Mouse (Mus musculus) 3T3-L1 (cell line): ENCODE data around the gene Gpr143.
"Not testable (repeated sequence)": the region's sequence is repeated elsewhere in the genome, so short reads cannot be mapped to it uniquely, and the experiment has no call there.

Experiments
- DNase-seq: peaks from one replicate; pipeline ENCODE4 v3.0.0-alpha.2; 2015; ENCODE audit warnings: low read depth, low spot score

Gene Gpr143

GRCm38 (mm10) chrX:152781720-152782403, at the start of gene Gpr143:
Gene Gpr143 (plus strand): TSS chrX:152781921.
- DNase-seq: no peak

GRCm38 (mm10) chrX:152735283-152735682, 46.4 kb upstream of the Gpr143 start:
- no peak for DNase-seq

GRCm38 (mm10) chrX:152738191-152738590, 43.5 kb upstream of the Gpr143 start:
- DNase-seq: no peak

GRCm38 (mm10) chrX:152738759-152739368, 42.9 kb upstream of the Gpr143 start:
- no peak for DNase-seq

DNA sequence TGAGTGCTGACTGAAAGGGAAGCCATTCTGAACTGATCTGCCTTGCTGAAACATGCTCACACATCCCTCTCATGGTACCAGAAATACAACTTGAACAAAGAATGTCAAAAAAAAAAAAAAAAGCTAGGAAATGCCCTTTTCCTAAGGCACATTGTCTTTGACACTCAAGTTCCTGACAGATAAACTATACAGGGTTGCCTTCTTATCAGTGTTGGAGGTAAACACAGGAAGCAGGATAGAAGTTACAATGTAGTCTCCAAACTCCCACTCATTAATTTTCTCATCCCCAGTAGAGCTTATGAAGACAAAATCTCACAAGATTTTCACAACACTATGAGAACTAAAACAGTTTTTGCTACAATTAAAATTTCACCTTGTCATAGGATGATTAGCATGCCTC, 38.1 kb upstream of the Gpr143 start:
- no peak for DNase-seq

- no peak for DNase-seq
Observed at GRCm38 (mm10) chrX:152745925-152746324, 35.8 kb upstream of the Gpr143 start.

GRCm38 (mm10) chrX:152755819-152756218, 25.9 kb upstream of the Gpr143 start:
- DNase-seq: no peak

GRCm38 (mm10) chrX:152756293-152756692, 25.4 kb upstream of the Gpr143 start:
- no peak for DNase-seq

- DNase-seq: no peak
Observed at GRCm38 (mm10) chrX:152762437-152762836, 19.3 kb upstream of the Gpr143 start.

GRCm38 (mm10) chrX:152762855-152763254, 18.9 kb upstream of the Gpr143 start:
- DNase-seq: no peak

DNA sequence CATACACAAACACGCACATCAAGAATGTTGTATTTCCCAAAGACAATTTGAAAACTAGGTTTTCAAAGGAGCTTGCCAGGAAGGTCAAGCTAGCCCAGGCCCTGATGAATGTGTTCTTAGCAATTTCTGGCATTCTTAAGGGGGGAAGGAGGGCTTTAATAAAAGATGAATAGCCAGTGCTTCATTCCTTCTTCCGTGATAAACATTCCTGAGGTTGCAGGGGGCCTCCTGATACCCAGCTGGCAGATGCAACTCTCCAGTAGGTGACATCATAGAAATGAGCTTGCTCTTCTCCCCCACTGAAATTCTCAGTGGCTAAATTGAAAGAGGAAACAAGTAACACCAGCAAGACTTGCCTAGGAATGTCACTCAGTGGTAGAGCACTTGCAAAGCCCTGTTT, 17.6 kb upstream of the Gpr143 start:
- no peak for DNase-seq

DNA sequence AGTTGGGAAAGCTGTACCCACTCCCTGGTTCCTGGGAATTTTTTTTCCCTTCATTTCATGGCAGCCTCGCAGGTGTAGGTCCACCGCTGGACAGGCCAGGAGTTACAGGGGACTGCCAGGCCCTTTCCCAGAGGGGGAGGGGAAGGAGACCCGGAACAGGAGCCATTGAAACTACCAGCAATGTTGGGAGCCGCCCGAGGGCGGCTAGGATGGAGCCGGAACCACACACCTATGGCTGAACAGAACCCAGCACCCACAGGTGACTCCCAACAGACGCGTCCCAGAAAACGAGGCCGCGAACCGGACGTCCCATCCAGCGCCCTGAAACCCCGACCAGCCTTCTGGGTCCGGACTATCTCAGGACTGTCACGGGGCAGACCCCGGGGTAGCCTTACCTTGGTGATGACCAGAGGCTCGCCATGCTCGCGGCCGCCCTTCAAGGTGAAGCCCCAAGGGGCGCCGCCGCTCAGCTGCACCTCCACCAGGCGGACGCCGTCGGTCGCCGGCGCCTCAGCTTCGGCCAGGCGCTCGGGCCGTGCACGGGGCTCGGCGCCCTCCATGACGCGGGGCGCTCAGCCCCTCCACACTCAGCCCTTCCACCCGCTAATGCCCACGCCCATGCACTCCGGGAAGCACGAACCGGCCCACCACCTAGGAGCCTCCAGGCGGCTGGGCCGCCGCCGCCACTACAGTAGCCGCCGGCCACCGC, 12.7 kb upstream of the Gpr143 start, which contains the start of gene Shroom2:
Gene Shroom2, minus strand, starts transcription at position 575 of the 709 bp plus-strand sequence.
- no peak for DNase-seq

GRCm38 (mm10) chrX:152769600-152770157, 12.0 kb upstream of the Gpr143 start:
- DNase-seq: no peak

- no peak for DNase-seq
Observed at GRCm38 (mm10) chrX:152788129-152788528, 6.4 kb downstream of the Gpr143 start.

DNA sequence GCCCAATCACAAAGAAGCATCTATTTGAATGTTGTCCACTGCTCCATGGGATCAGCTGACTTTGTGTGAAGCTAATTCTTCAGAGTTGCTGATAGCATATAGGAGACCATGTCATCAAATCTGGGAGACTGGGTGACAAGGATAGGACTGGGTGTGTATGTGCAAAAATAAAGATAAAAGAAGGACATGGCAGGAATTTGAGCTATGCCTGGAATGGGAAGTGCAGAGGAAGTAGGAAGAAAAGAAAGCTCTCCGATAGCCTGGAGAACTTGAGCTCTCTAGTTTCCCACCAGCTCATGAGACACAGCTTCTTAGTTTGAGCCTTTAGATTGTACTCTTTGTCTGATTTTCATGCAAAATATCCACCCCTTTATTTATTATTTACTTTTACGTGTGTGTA, 6.9 kb downstream of the Gpr143 start:
- DNase-seq: no peak

GRCm38 (mm10) chrX:152805317-152805716, 23.6 kb downstream of the Gpr143 start:
- DNase-seq: no peak

- no peak for DNase-seq
Observed at GRCm38 (mm10) chrX:152813339-152813738, 31.6 kb downstream of the Gpr143 start.

DNA sequence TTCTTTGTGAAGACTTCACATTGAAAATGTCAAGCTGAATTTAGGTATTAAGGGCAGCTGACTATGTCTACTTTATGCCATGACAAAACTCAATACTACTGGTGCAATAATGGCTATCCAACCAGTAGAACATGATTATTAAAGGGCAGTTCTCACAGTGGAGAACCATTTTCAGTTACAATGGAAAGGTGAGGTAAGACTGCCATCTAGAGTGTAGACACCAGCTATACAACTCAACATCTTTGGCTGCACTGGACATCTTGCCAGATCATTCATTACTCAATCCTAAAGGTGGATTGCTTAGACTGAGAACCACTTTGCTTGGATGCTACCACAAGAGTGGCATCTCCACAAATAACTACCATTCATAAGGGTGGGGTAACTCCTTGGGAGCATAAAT, 37.3 kb downstream of the Gpr143 start:
- peak; percentile 9 for DNase-seq

DNA sequence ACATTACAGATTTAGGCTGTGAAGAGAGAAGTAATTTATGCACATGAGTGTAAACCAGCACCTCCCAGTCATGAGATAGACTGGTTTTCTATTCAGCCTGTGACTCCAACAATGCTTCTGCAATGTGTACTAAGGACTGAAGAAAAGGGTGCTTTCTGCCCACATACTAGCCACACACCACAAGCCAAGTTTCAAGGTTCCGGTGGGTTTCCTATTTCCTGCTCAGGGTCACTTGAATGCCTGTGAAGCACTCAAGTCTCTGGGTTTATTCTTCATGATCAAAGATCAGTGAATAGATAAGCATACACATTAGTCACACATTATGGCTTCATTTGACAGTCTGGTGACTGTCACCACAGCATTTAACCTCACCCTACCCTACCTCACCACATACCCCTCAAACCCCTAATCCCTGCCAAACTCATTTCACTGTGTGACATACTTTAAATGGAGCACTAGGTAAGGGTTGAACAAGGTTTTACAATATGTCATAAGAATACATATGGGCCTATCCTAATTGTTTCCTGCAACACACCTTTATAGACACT, 49.4 kb downstream of the Gpr143 start:
- not testable (repeated sequence) for DNase-seq

- DNase-seq: peak; percentile 62
Observed at GRCm38 (mm10) chrX:152834940-152835339, 53.2 kb downstream of the Gpr143 start.

GRCm38 (mm10) chrX:152855076-152855772, 73.5 kb downstream of the Gpr143 start:
- no peak for DNase-seq
